Mouse (Mus musculus) MEL (cell line): ENCODE measurements around the gene Ostf1. TPM values are rescaled to one million over a fixed set of nuclear protein-coding genes. Genes with fewer than 3 reads are reported as not detected.

Experiments
- DNase-seq: peaks from one replicate; pipeline ENCODE4 v3.0.0; 2011; ENCODE audit warnings: low read depth, low spot score
- H3K27ac ChIP-seq: 2 replicates; pipeline ENCODE4 v1.5.1; 2012; ENCODE audit warnings: low read depth, mild to moderate bottlenecking, control low read depth, low read length, moderate library complexity; ENCODE audit not compliant: control insufficient read depth
- H3K27me3 ChIP-seq, 2 experiments: fragments of 150-350 bp in 1 of 2; sonication (generic) in 1 of 2; 2 replicates each; pipeline ENCODE4 v1.6.1; 2012; ENCODE audit warnings: low read length in 2 of 2, mild to moderate bottlenecking in 2 of 2, improper control_type of control experiment in 1 of 2, moderate library complexity in 1 of 2; ENCODE audit not compliant: insufficient read depth in 2 of 2, control insufficient read depth in 1 of 2
- H3K36me3 ChIP-seq, 2 experiments: 2 replicates each; pipeline ENCODE4 v1.6.1; 2012 to 2014; ENCODE audit warnings: low read length in 2 of 2, improper control_type of control experiment in 1 of 2, inconsistent platforms in 1 of 2, mild to moderate bottlenecking in 1 of 2; ENCODE audit not compliant: insufficient read depth in 2 of 2, control insufficient read depth in 1 of 2
- H3K4me1 ChIP-seq, 2 experiments: fragments of 150-350 bp in 1 of 2; sonication (generic) in 1 of 2; 2 replicates each; pipeline ENCODE4 v1.6.1; 2012; ENCODE audit warnings: low read length in 2 of 2, improper control_type of control experiment in 1 of 2, mild to moderate bottlenecking in 1 of 2; ENCODE audit not compliant: insufficient read depth in 2 of 2, control insufficient read depth in 1 of 2
- H3K4me3 ChIP-seq, 2 experiments: fragments of 150-350 bp in 1 of 2; sonication (generic) in 1 of 2; 2 replicates each; pipeline ENCODE4 v1.5.1; 2012; ENCODE audit warnings: low read depth in 2 of 2, low read length in 2 of 2, mild to moderate bottlenecking in 2 of 2, moderate library complexity in 2 of 2, control low read depth in 1 of 2, improper control_type of control experiment in 1 of 2; ENCODE audit not compliant: control insufficient read depth in 1 of 2, insufficient read depth in 1 of 2
- H3K79me2 ChIP-seq: 2 replicates; pipeline ENCODE4 v1.6.1; 2012; ENCODE audit warnings: mild to moderate bottlenecking, low read length, moderate library complexity; ENCODE audit not compliant: control insufficient read depth, poor library complexity, insufficient read depth
- H3K9ac ChIP-seq: 2 replicates; pipeline ENCODE4 v1.6.1; 2012; ENCODE audit warnings: low read depth, mild to moderate bottlenecking, control low read depth, low read length, moderate library complexity; ENCODE audit not compliant: control insufficient read depth, poor library complexity, severe bottlenecking
- H3K9me3 ChIP-seq: fragments of 150-350 bp; sonication (generic); replicated peaks from 2 replicates; pipeline ENCODE4 v1.6.1; 2012; ENCODE audit warnings: mild to moderate bottlenecking, low read length, improper control_type of control experiment, moderate library complexity; ENCODE audit not compliant: insufficient read depth
- BHLHE40 ChIP-seq: IDR thresholded peaks from 2 replicates; pipeline ENCODE4 v1.6.1; 2012; ENCODE audit warnings: low read depth, mild to moderate bottlenecking, inconsistent platforms, low read length, improper control_type of control experiment, borderline replicate concordance
- CHD1 ChIP-seq: IDR thresholded peaks from 2 replicates; pipeline ENCODE4 v1.6.1; 2012; ENCODE audit warnings: low read depth, mild to moderate bottlenecking, inconsistent platforms, low read length, improper control_type of control experiment
- E2F4 ChIP-seq: IDR thresholded peaks from 2 replicates; pipeline ENCODE4 v1.6.1; 2011; ENCODE audit warnings: low read depth, low read length, improper control_type of control experiment, borderline replicate concordance
- ELF1 ChIP-seq: IDR thresholded peaks from 2 replicates; pipeline ENCODE4 v1.6.1; 2014; ENCODE audit warnings: low read depth, mild to moderate bottlenecking, inconsistent platforms, low read length, improper control_type of control experiment, moderate library complexity
- EP300 ChIP-seq, 2 experiments: IDR thresholded peaks; 2 replicates each; pipeline ENCODE4 v1.6.1; 2011; ENCODE audit warnings: improper control_type of control experiment in 2 of 2, low read length in 2 of 2, low read depth in 1 of 2, mild to moderate bottlenecking in 1 of 2
- JUND ChIP-seq: IDR thresholded peaks from 2 replicates; pipeline ENCODE4 v1.6.1; 2011; ENCODE audit warnings: low read depth, mild to moderate bottlenecking, improper control_type of control experiment, low read length
- KAT2A ChIP-seq: conservative IDR thresholded peaks from 2 replicates; pipeline ENCODE4 v1.6.1; 2012; ENCODE audit warnings: low read depth, low read length, improper control_type of control experiment, inconsistent platforms
- MAFK ChIP-seq: IDR thresholded peaks from 2 replicates; pipeline ENCODE4 v1.6.1; 2011; ENCODE audit warnings: low read depth, mild to moderate bottlenecking, low read length, improper control_type of control experiment, borderline replicate concordance
- MAZ ChIP-seq: IDR thresholded peaks from 2 replicates; pipeline ENCODE4 v1.6.1; 2012; ENCODE audit warnings: low read depth, mild to moderate bottlenecking, inconsistent platforms, low read length, improper control_type of control experiment
- MEF2A ChIP-seq: IDR thresholded peaks from 2 replicates; pipeline ENCODE4 v1.6.1; 2014; ENCODE audit warnings: low read depth, mild to moderate bottlenecking, inconsistent platforms, low read length, improper control_type of control experiment; ENCODE audit not compliant: poor library complexity, insufficient replicate concordance, severe bottlenecking; ENCODE audit errors: extremely low read depth
- MYC ChIP-seq: IDR thresholded peaks from 2 replicates; pipeline ENCODE4 v1.6.1; 2011; ENCODE audit warnings: low read depth, mild to moderate bottlenecking, low read length, improper control_type of control experiment, moderate library complexity
- POLR2AphosphoS2 ChIP-seq: IDR thresholded peaks from 2 replicates; pipeline ENCODE4 v1.6.1; 2011; ENCODE audit warnings: low read length, improper control_type of control experiment
- RCOR1 ChIP-seq: IDR thresholded peaks from 2 replicates; pipeline ENCODE4 v1.6.1; 2012; ENCODE audit warnings: low read depth, mild to moderate bottlenecking, inconsistent platforms, low read length, improper control_type of control experiment
- SMC3 ChIP-seq: IDR thresholded peaks from 2 replicates; pipeline ENCODE4 v1.6.1; 2011; ENCODE audit warnings: low read depth, low read length, improper control_type of control experiment
- TAL1 ChIP-seq: IDR thresholded peaks from 2 replicates; pipeline ENCODE4 v1.6.1; 2012; ENCODE audit warnings: mild to moderate bottlenecking, inconsistent platforms, low read length, moderate library complexity, mixed read lengths
- TBP ChIP-seq: IDR thresholded peaks from 2 replicates; pipeline ENCODE4 v1.8.0; 2011; ENCODE audit warnings: low read depth, low read length, improper control_type of control experiment
- UBTF ChIP-seq: IDR thresholded peaks from 2 replicates; pipeline ENCODE4 v1.6.1; 2012; ENCODE audit warnings: low read depth, mild to moderate bottlenecking, inconsistent platforms, low read length, improper control_type of control experiment, moderate library complexity, borderline replicate concordance; ENCODE audit not compliant: insufficient read depth
- ZC3H11A ChIP-seq: IDR thresholded peaks from 2 replicates; pipeline ENCODE4 v1.6.1; 2012; ENCODE audit warnings: low read depth, mild to moderate bottlenecking, inconsistent platforms, low read length, improper control_type of control experiment
- ZKSCAN1 ChIP-seq: IDR thresholded peaks from 2 replicates; pipeline ENCODE4 v1.6.1; 2012; ENCODE audit warnings: low read depth, mild to moderate bottlenecking, inconsistent platforms, low read length, improper control_type of control experiment, moderate library complexity
- polyA plus RNA-seq, 2 experiments: library from polyadenylated mRNA; stranded (reverse) in 1 of 2; unstranded in 1 of 2; fragments of >175 nt in 1 of 2; fragments of >200 nt in 1 of 2; gene quantifications; 2 replicates each; pipeline versions ENCODE4 v1.2.1 to v1.2.4; 2012; ENCODE audit warnings: low replicate concordance in 2 of 2, low read depth in 1 of 2; ENCODE audit not compliant: insufficient read length in 2 of 2, insufficient read depth in 1 of 2, missing spikeins in 1 of 2
- total RNA-seq: library from RNA; depleted of rRNA; stranded (reverse); fragments of 300-350 nt; gene quantifications from 2 replicates; pipeline ENCODE4 v1.2.3, GENCODE M21; 2012

Gene Ostf1
- total and polyA plus RNA-seq, 3 experiments = 117 to 162 TPM; not detected in 1

- peaks cover 8 to 15% of the 10 kb centered on the region in 2 experiments for H3K36me3 ChIP-seq
- no peak overlapping the region for H3K27ac ChIP-seq
- H3K4me3 ChIP-seq = no peak overlapping the region
- no peak for DNase-seq
- H3K27me3 ChIP-seq = no peaks in the 10 kb centered on the region
- H3K9ac ChIP-seq = no peak overlapping the region
- TF ChIP-seq SMC3 (no peak), ZC3H11A (no peak), MYC (no peak), ZKSCAN1 (no peak), MAFK (no peak), JUND (no peak), RCOR1 (no peak), MEF2A (no peak), TAL1 (no peak), E2F4 (no peak), CHD1 (no peak)
- peaks cover 10 to 14% of the 10 kb centered on the region in 2 experiments; a peak in 2 of 4 replicates for H3K4me1 ChIP-seq
- no peaks in the 10 kb centered on the region for H3K79me2 ChIP-seq
- no peaks in the 10 kb centered on the region for H3K9me3 ChIP-seq
These were observed 37.9 kb downstream of the Ostf1 start for GRCm38 (mm10) chr19:18593722-18594121.

- no peak overlapping the region for H3K27ac ChIP-seq
- peaks cover 3 to 9% of the 10 kb centered on the region in 2 experiments; a peak in 2 of 4 replicates for H3K4me1 ChIP-seq
- no peaks in the 10 kb centered on the region for H3K9me3 ChIP-seq
- no peak overlapping the region for H3K4me3 ChIP-seq
- H3K36me3 ChIP-seq = peaks cover 7 to 8% of the 10 kb centered on the region in 2 experiments; a peak in 3 of 4 replicates
- no peak for DNase-seq
- TF ChIP-seq TBP = no peak
- TF ChIP-seq SMC3 = no peak
- TF ChIP-seq JUND = no peak
- TF ChIP-seq MEF2A = no peak
- no peak for TF ChIP-seq ZKSCAN1
- no peak for TF ChIP-seq BHLHE40
- TF ChIP-seq KAT2A = no peak
- no peak for TF ChIP-seq TAL1
- TF ChIP-seq ELF1 = no peak
- H3K9ac ChIP-seq = no peak overlapping the region
- no peaks in the 10 kb centered on the region for H3K79me2 ChIP-seq
- no peaks in the 10 kb centered on the region for H3K27me3 ChIP-seq
These were observed 38.7 kb downstream of the Ostf1 start for GRCm38 (mm10) chr19:18592919-18593318.

GRCm38 (mm10) chr19:18590942-18591354, 40.7 kb downstream of the Ostf1 start:
- H3K9me3 ChIP-seq = no peaks in the 10 kb centered on the region
- no peak for DNase-seq
- H3K9ac ChIP-seq = no peak overlapping the region
- H3K27me3 ChIP-seq = no peaks in the 10 kb centered on the region
- no peak for TF ChIP-seq MEF2A
- no peak for TF ChIP-seq MAZ
- no peak for TF ChIP-seq UBTF
- no peak for TF ChIP-seq EP300 (IDR thresholded peaks at IDR 0.05; ENCODE audit: low read depth in 1 of 2, low read length in 2 of 2)
- TF ChIP-seq CHD1 = no peak
- no peak for TF ChIP-seq POLR2AphosphoS2
- TF ChIP-seq BHLHE40 = no peak
- no peaks in the 10 kb centered on the region for H3K79me2 ChIP-seq
- no peak overlapping the region for H3K4me3 ChIP-seq
- peaks cover 0 to 6% of the 10 kb centered on the region in 2 experiments; a peak in 1 of 4 replicates for H3K4me1 ChIP-seq
- H3K27ac ChIP-seq = no peak overlapping the region
- H3K36me3 ChIP-seq = peaks cover 2 to 7% of the 10 kb centered on the region in 2 experiments; a peak in 2 of 4 replicates
